Mouse (Mus musculus) cortical plate, adult 2 months (tissue): Measurements from ENCODE around the gene Gm10203. TPM values are rescaled to one million over a fixed set of nuclear protein-coding genes. Genes with fewer than 3 reads are reported as not detected.
"Not testable (repeated sequence)": the region's sequence is repeated elsewhere in the genome, so short reads cannot be mapped to it uniquely, and the experiment has no call there.

Experiments used
- H3K27ac ChIP-seq: fragments of 200-500 bp; 2 replicates; pipeline ENCODE4 v1.5.1; 2012; ENCODE audit warnings: low read length, control low read depth, inconsistent platforms; ENCODE audit not compliant: insufficient read depth
- H3K4me1 ChIP-seq: fragments of 200-500 bp; 2 replicates; pipeline ENCODE4 v1.6.1; 2011; ENCODE audit warnings: low read length; ENCODE audit not compliant: control insufficient read depth, insufficient read depth
- H3K4me3 ChIP-seq: fragments of 200-500 bp; 2 replicates; pipeline ENCODE4 v1.5.1; 2011; ENCODE audit warnings: mild to moderate bottlenecking, low read length, control low read depth; ENCODE audit not compliant: insufficient read depth
- CTCF ChIP-seq: fragments of 200-500 bp; IDR thresholded peaks from 2 replicates; pipeline ENCODE4 v1.5.1; 2011; ENCODE audit warnings: mild to moderate bottlenecking, control low read depth, low read length; ENCODE audit not compliant: insufficient read depth; ENCODE audit errors: extremely low read depth
- POLR2A ChIP-seq: fragments of 200-500 bp; IDR thresholded peaks from 2 replicates; pipeline ENCODE4 v1.6.1; 2011; ENCODE audit warnings: mild to moderate bottlenecking, low read length, control low read depth; ENCODE audit not compliant: insufficient read depth; ENCODE audit errors: extremely low read depth
- polyA plus RNA-seq: library from polyadenylated mRNA; depleted of rRNA; stranded (reverse); fragments of >200 nt; gene quantifications from 2 replicates; pipeline ENCODE4 v1.2.3, GENCODE M21; 2012

The Gm10203 gene
- polyA plus RNA-seq, 1 experiment: not detected

- H3K4me1 ChIP-seq: no peaks in the 10 kb centered on the region
- TF ChIP-seq POLR2A (no peak), CTCF (no peak)
- H3K27ac ChIP-seq: no peak overlapping the region
- H3K4me3 ChIP-seq: no peak overlapping the region
These were observed 23.6 kb downstream of the Gm10203 start for GRCm38 (mm10) chr6:149153473-149154115.

GRCm38 (mm10) chr6:149154116-149155030 lies 24.4 kb downstream of the Gm10203 start:
- Histone ChIP-seq H3K27ac (no peak overlapping the region), H3K4me3 (no peak overlapping the region), H3K4me1 (no peaks in the 10 kb centered on the region)
- TF ChIP-seq POLR2A (no peak), CTCF (no peak)

- H3K4me1 ChIP-seq: no peaks in the 10 kb centered on the region
- H3K4me3 ChIP-seq: no peak overlapping the region
- no peak for TF ChIP-seq POLR2A
- TF ChIP-seq CTCF: no peak
- H3K27ac ChIP-seq: no peak overlapping the region
These were observed 25.3 kb downstream of the Gm10203 start for GRCm38 (mm10) chr6:149155031-149155841.

GRCm38 (mm10) chr6:149167038-149167437 lies 37.1 kb downstream of the Gm10203 start:
- not testable (repeated sequence) for H3K4me1 ChIP-seq, H3K27ac ChIP-seq, H3K4me3 ChIP-seq

GRCm38 (mm10) chr6:149167672-149168071 lies 37.7 kb downstream of the Gm10203 start:
- Histone ChIP-seq H3K4me1 (no peaks in the 10 kb centered on the region), H3K27ac (no peak overlapping the region), H3K4me3 (no peak overlapping the region)
- TF ChIP-seq POLR2A: no peak
- no peak for TF ChIP-seq CTCF

- TF ChIP-seq POLR2A (no peak), CTCF (no peak)
- no peak overlapping the region for H3K27ac ChIP-seq
These were observed 38.5 kb downstream of the Gm10203 start for GRCm38 (mm10) chr6:149168436-149168835.

GRCm38 (mm10) chr6:149169965-149170364 lies 40.0 kb downstream of the Gm10203 start:
- not testable (repeated sequence) for H3K27ac ChIP-seq, H3K4me1 ChIP-seq, H3K4me3 ChIP-seq

More at GRCm38 (mm10) chr6:149168436-149168835, 38.5 kb downstream of the Gm10203 start:
- H3K4me1 ChIP-seq: no peaks in the 10 kb centered on the region
- H3K4me3 ChIP-seq: no peak overlapping the region

GRCm38 (mm10) chr6:149173831-149174625 lies 44.1 kb downstream of the Gm10203 start:
- TF ChIP-seq CTCF (no peak), POLR2A (no peak)
- Histone ChIP-seq H3K4me1 (no peaks in the 10 kb centered on the region), H3K4me3 (no peak overlapping the region), H3K27ac (no peak overlapping the region)
